Mouse (Mus musculus) megakaryocyte, embryonic 14.5 days (primary cell): ENCODE data around the gene Slc35e4. TPM values are rescaled to one million over a fixed set of nuclear protein-coding genes. Genes with fewer than 3 reads are reported as not detected.

Experiments
- H3K27me3 ChIP-seq: replicated peaks from 2 replicates; pipeline ENCODE3; 2012; ENCODE audit warnings: inconsistent platforms
- H3K36me3 ChIP-seq: replicated peaks from 2 replicates; pipeline ENCODE3; 2012; ENCODE audit warnings: low read length, inconsistent platforms, mixed read lengths
- H3K4me1 ChIP-seq: 2 replicates; pipeline ENCODE4 v1.6.1; 2012; ENCODE audit warnings: inconsistent platforms
- H3K4me3 ChIP-seq: replicated peaks from 2 replicates; pipeline ENCODE3; 2012; ENCODE audit warnings: moderate library complexity, mild to moderate bottlenecking, inconsistent platforms
- H3K9me3 ChIP-seq: 2 replicates; pipeline ENCODE4 v1.6.1; 2012; ENCODE audit warnings: inconsistent platforms
- FLI1 ChIP-seq: IDR thresholded peaks from 2 replicates; pipeline ENCODE4 v1.6.1; 2012; ENCODE audit warnings: low read length, inconsistent platforms, mixed read lengths
- GATA1 ChIP-seq: IDR thresholded peaks from 3 replicates; pipeline ENCODE4 v1.6.1; 2012; ENCODE audit warnings: mixed read lengths, low read length, inconsistent platforms, borderline replicate concordance
- polyA plus RNA-seq: library from polyadenylated mRNA; stranded (reverse); fragments of >175 nt; gene quantifications from 2 replicates; pipeline ENCODE4 v1.2.3, GENCODE M21; 2012; ENCODE audit warnings: low replicate concordance; ENCODE audit not compliant: insufficient read depth

Slc35e4 gene
- polyA plus RNA-seq, 1 experiment, result 11.8 TPM

GRCm38 (mm10) chr11:3879836-3880235 lies 34.6 kb downstream of the Slc35e4 start:
- Histone ChIP-seq H3K4me3 (no peak overlapping the region), H3K27me3 (peaks cover 47% of the 10 kb centered on the region)
- TF ChIP-seq FLI1, result no peak
- no peak for TF ChIP-seq GATA1

GRCm38 (mm10) chr11:3878660-3879059 lies 35.8 kb downstream of the Slc35e4 start:
- Histone ChIP-seq H3K36me3 (no peaks in the 10 kb centered on the region), H3K4me1 (peaks cover 5% of the 10 kb centered on the region), H3K9me3 (no peaks in the 10 kb centered on the region), H3K27me3 (peaks cover 46% of the 10 kb centered on the region), H3K4me3 (peak overlapping the region; percentile 21)
- TF ChIP-seq GATA1, result no peak
- no peak for TF ChIP-seq FLI1

More at GRCm38 (mm10) chr11:3879836-3880235, 34.6 kb downstream of the Slc35e4 start:
- Histone ChIP-seq H3K4me1 (peaks cover 9% of the 10 kb centered on the region), H3K9me3 (no peaks in the 10 kb centered on the region), H3K36me3 (no peaks in the 10 kb centered on the region)

GRCm38 (mm10) chr11:3876419-3876818 lies 38.0 kb downstream of the Slc35e4 start:
- Histone ChIP-seq H3K4me1 (peaks cover 5% of the 10 kb centered on the region; the same call in 1 of the 2 replicates), H3K36me3 (no peaks in the 10 kb centered on the region), H3K9me3 (no peaks in the 10 kb centered on the region), H3K4me3 (no peak overlapping the region), H3K27me3 (peaks cover 30% of the 10 kb centered on the region)
- TF ChIP-seq GATA1 (no peak), FLI1 (no peak)

GRCm38 (mm10) chr11:3864343-3864742 lies 50.1 kb downstream of the Slc35e4 start:
- peaks cover 37% of the 10 kb centered on the region for H3K4me1 ChIP-seq
- H3K9me3 ChIP-seq, result no peaks in the 10 kb centered on the region
- H3K36me3 ChIP-seq, result no peaks in the 10 kb centered on the region
- no peak for TF ChIP-seq GATA1
- no peak for TF ChIP-seq FLI1
- peak overlapping the region; percentile 92 for H3K4me3 ChIP-seq
- peaks cover 48% of the 10 kb centered on the region for H3K27me3 ChIP-seq

GRCm38 (mm10) chr11:3863454-3864112 lies 50.9 kb downstream of the Slc35e4 start, which contains the start of gene Osbp2:
Gene Osbp2 (minus strand): TSS chr11:3863903.
- H3K9me3 ChIP-seq, result no peaks in the 10 kb centered on the region
- H3K27me3 ChIP-seq, result peaks cover 48% of the 10 kb centered on the region
- TF ChIP-seq FLI1, result no peak
- peaks cover 37% of the 10 kb centered on the region for H3K4me1 ChIP-seq
- peak within 1 kb of the TSS; percentile 92 for H3K4me3 ChIP-seq
- no peaks in the 10 kb centered on the region for H3K36me3 ChIP-seq

- peaks cover 50% of the 10 kb centered on the region for H3K27me3 ChIP-seq
- H3K9me3 ChIP-seq, result no peaks in the 10 kb centered on the region
- no peaks in the 10 kb centered on the region for H3K36me3 ChIP-seq
- TF ChIP-seq FLI1, result no peak
- TF ChIP-seq GATA1, result no peak
- H3K4me1 ChIP-seq, result peaks cover 31% of the 10 kb centered on the region
- peak overlapping the region; percentile 92 for H3K4me3 ChIP-seq
Observed at GRCm38 (mm10) chr11:3862661-3863453, 51.6 kb downstream of the Slc35e4 start.

GRCm38 (mm10) chr11:3860361-3860760 lies 54.1 kb downstream of the Slc35e4 start:
- Histone ChIP-seq H3K4me3 (no peak overlapping the region), H3K4me1 (peaks cover 33% of the 10 kb centered on the region)

GRCm38 (mm10) chr11:3859778-3860177 lies 54.7 kb downstream of the Slc35e4 start:
- H3K4me1 ChIP-seq, result peaks cover 33% of the 10 kb centered on the region
- H3K27me3 ChIP-seq, result peaks cover 54% of the 10 kb centered on the region
- no peak for TF ChIP-seq GATA1
- TF ChIP-seq FLI1, result no peak
- peaks cover 11% of the 10 kb centered on the region for H3K9me3 ChIP-seq
- no peak overlapping the region for H3K4me3 ChIP-seq
- no peaks in the 10 kb centered on the region for H3K36me3 ChIP-seq

More at GRCm38 (mm10) chr11:3860361-3860760, 54.1 kb downstream of the Slc35e4 start:
- H3K27me3 ChIP-seq, result peaks cover 53% of the 10 kb centered on the region
- no peaks in the 10 kb centered on the region for H3K36me3 ChIP-seq
- peaks cover 5% of the 10 kb centered on the region; the same call in 1 of the 2 replicates for H3K9me3 ChIP-seq
- TF ChIP-seq GATA1 (no peak), FLI1 (no peak)

- Histone ChIP-seq H3K36me3 (no peaks in the 10 kb centered on the region), H3K4me1 (peaks cover 16% of the 10 kb centered on the region)
- TF ChIP-seq FLI1, result no peak
- TF ChIP-seq GATA1, result no peak
Observed at GRCm38 (mm10) chr11:3857902-3858301, 56.6 kb downstream of the Slc35e4 start.

More at GRCm38 (mm10) chr11:3857902-3858301, 56.6 kb downstream of the Slc35e4 start:
- peaks cover 43% of the 10 kb centered on the region for H3K27me3 ChIP-seq
- H3K4me3 ChIP-seq, result no peak overlapping the region
- peaks cover 21% of the 10 kb centered on the region for H3K9me3 ChIP-seq

Other genes starting within 250 kb of the Slc35e4 start
- 0.31 and 1.4 TPM in 2 replicates for gene Osbp2, start 50.8 kb downstream of the Slc35e4 start, polyA plus RNA-seq
- gene 4921536K21Rik, start 19.6 kb downstream of the Slc35e4 start, polyA plus RNA-seq, result 0.15 TPM in 1 of 2 replicates, not detected in the other
- gene Dusp18, start 19.4 kb downstream of the Slc35e4 start, polyA plus RNA-seq, result 0.70 TPM in 1 of 2 replicates, not detected in the other
- 2.7 and 9.7 TPM in 2 replicates for gene Tcn2, start 17.5 kb upstream of the Slc35e4 start, polyA plus RNA-seq
- 8.1 and 39.9 TPM in 2 replicates for gene Pes1, start 49.3 kb upstream of the Slc35e4 start, polyA plus RNA-seq
- not detected in 2 replicates for gene 4930556J24Rik, start 62.1 kb upstream of the Slc35e4 start, polyA plus RNA-seq
- gene Gal3st1, start 69.0 kb upstream of the Slc35e4 start, polyA plus RNA-seq, result not detected in 2 replicates
- gene Sec14l4, start 116.8 kb upstream of the Slc35e4 start, polyA plus RNA-seq, result not detected in 2 replicates
- gene Sec14l3, start 150.2 kb upstream of the Slc35e4 start, polyA plus RNA-seq, result not detected in 2 replicates
- 5.1 and 10.8 TPM in 2 replicates for gene Mtfp1, start 180.8 kb upstream of the Slc35e4 start, polyA plus RNA-seq
- 12.4 and 22.6 TPM in 2 replicates for gene Sec14l2, start 208.8 kb upstream of the Slc35e4 start, polyA plus RNA-seq
- 9.1 and 9.7 TPM in 2 replicates for gene Rnf215, start 220.5 kb upstream of the Slc35e4 start, polyA plus RNA-seq
- 0.56 and 2.1 TPM in 2 replicates for gene Ccdc157, start 245.6 kb upstream of the Slc35e4 start, polyA plus RNA-seq
- gene Sf3a1, start 245.7 kb upstream of the Slc35e4 start, polyA plus RNA-seq, result 43.3 and 56.7 TPM in 2 replicates